Mouse (Mus musculus) sigmoid colon, adult 10 weeks (tissue): Measurements from ENCODE around the gene Pradc1. TPM values are rescaled to one million over a fixed set of nuclear protein-coding genes. Genes with fewer than 3 reads are reported as not detected.

Experiments
- polyA plus RNA-seq: library from polyadenylated mRNA; stranded (reverse); fragments of 350-450 nt; fragmentation: Illumina TruSeq; extraction: RNeasy Lipid Tissue Mini Kit (QIAGEN cat#74804); gene quantifications from one replicate; pipeline ENCODE4 v1.2.3, GENCODE M21; 2014; ENCODE audit warnings: low read depth, low replicate concordance

The Pradc1 gene
- 4.5 TPM for polyA plus RNA-seq

DNA sequence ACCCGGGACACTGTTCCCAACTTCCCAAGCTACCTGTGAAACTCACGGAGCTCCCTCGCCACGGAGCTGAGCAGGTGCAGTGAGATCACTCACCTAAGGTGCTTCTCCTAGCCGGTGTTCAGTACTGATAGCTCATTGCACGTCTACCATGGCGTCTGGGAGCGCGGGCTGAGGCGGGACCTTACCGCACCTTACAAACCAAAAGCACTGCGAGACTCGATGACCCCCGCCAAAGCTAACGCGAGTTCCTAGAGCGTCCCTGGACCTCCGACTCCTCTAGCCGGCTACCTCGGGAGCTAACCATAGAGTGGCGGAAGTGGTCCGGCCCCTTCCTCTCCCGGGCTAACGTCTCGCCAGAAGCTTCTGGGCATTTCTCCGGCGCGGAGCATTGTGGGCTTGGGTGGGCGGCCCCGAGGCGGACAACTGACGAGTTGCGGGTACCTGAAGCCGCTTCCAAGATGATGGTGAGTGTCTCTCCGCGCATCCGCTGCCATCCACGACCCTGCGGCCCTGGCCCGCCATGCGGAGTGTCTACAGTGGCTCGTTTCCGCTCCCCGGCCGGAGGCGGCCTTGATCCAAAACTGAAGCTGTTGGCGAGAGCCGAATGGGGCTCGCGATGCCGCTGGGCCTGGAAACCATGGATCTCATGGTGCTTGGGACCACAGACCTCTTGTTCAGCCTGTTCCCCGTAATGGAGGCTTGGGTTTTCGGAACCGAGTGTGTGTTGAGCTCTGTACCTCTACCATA is at the start of gene Pradc1:
Gene Pradc1, minus strand, starts transcription at position 307 of the 747 bp plus-strand sequence.

DNA sequence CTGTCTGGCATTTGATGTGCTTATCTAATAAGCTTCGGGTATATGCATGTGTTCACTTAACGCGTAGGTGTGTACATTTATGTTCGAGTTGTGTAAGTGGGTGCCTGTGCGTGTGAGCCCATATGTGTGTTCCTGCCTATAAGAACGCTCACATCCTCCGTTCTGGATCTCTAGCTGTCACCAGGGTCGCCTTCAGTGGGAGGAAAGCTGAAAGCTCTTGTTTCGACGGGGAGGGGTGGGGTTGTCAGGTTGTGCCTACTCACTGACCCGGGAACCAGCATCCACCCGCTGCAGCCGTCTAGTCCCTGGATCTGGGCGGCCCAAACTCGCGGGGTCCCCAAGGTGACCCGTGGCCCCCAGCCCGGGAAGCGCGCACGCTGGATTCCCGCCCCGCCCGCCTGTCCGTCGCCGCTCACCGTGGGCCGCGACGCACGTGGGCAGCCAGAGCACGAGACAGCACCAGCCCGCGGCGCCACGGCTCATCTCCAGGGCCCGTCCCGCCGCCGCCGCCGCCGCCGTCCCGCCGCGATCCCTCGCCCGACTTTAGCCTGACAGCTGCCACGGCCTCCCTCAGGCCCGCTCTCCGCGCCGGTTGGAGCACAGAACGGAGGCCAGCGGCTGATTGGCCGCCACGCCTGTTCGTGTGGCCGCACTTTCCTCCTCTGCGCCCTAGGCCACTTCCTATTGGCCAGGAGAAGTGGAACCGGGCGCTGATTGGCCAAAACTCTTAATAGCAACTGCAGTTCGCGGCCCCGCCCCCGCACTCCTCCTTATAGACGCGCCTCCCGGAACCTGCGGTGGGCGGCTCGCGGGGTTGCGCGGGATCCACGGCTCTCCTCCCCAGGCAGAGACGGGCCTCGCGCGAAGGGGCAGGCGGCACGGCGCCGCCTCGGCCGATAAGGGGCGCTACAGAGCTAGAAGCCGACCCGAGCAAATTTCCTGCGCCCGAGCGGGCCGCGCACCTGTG is 790 bp downstream of the Pradc1 start, which contains the start of gene Cct7:
Gene Cct7, plus strand, starts transcription at position 818 of the 967 bp plus-strand sequence.

DNA sequence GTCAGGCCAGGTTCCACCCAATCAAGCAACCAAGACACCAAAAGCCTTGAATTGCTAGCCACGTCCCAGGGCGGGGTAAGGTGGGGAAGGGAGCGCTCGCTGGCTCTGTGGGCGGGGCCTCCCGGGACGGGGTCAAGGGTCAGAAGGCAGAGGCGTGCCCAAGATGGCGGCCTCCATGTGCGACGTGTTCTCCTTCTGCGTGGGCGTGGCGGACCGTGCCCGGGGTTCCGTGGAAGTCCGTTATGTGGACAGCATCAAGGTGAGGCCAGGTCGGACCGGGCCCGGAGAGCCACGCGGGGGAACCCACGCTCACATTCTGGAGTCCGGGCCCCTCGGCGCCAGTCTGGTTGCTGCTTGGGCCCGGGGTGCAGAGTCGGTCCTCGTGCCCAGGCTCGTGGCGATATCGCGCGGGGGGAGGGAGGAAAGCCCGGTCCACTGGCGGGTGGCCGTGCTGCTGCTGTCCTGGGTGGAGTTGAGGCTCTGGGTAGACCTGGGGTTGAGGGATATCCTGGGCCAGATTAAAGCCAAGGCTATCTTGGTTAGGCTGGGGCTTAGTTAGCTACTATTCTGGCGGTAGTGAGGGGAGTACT is 19.8 kb downstream of the Pradc1 start, which contains the start of gene Smyd5:
Gene Smyd5, plus strand, starts transcription at position 148 of the 590 bp plus-strand sequence.

DNA sequence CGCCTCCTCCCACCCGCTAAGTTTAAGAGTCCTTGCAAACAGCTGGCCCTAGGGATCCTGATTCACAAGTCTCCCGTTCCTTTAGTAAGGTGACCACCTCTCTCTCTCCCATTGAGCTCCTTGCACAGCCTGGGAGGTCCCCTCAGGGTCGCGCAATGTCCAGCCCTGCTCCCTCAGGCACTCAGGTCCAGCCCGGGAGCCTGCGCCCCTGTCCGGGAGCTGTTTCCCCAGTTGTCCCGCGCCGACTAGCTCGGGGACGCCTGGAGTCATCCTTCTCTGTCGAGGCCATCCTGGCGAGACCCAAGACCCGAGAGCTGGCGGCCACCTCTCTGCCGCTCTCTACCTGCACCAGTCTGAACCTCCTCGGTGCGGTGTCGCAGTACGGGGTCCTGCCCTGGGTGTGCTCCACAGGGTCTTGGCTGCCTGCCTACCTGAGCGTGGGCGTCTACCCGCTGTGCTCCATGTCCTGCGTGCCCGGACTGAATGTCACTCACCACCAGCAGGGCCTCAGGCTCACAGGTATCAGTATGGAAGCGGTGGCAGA is 27.9 kb downstream of the Pradc1 start, which contains the start of gene Noto:
Gene Noto, plus strand, starts transcription at position 51 of the 544 bp plus-strand sequence.

Other genes starting within 250 kb of the Pradc1 start
- 5.4 TPM for gene Sfxn5, start 118.5 kb downstream of the Pradc1 start, polyA plus RNA-seq
- 1.1 TPM for gene Rab11fip5, start 77.3 kb downstream of the Pradc1 start, polyA plus RNA-seq
- gene Noto, start 28.1 kb downstream of the Pradc1 start, polyA plus RNA-seq: not detected
- 2.1 TPM for gene Smyd5, start 20.0 kb downstream of the Pradc1 start, polyA plus RNA-seq
- 99.8 TPM for gene Cct7, start 456 bp downstream of the Pradc1 start, polyA plus RNA-seq
- gene Fbxo41, start 51.0 kb upstream of the Pradc1 start, polyA plus RNA-seq: not detected
- gene Egr4, start 61.6 kb upstream of the Pradc1 start, polyA plus RNA-seq: not detected
- gene Alms1, start 135.6 kb upstream of the Pradc1 start, polyA plus RNA-seq: 7.3 TPM